Mouse (Mus musculus): ENCODE measurements at regions not wholly inside any gene's neighbourhood (a gene's known extent, or its start where the extent isn't known, plus 50 kb on each side); places are given as distances from the start of the nearest gene placed in this dataset.

GRCm38 (mm10) chr12:54314153-54314552, 110.5 kb upstream of the Egln3 start:
- TF ChIP-seq CTCF (IDR thresholded peaks at IDR 0.05; ENCODE audit: control insufficient read depth, insufficient read depth, low read length): no peak
- TF ChIP-seq POLR2A (IDR thresholded peaks at IDR 0.05; ENCODE audit: borderline replicate concordance, control insufficient read depth, low read depth, low read length): no peak
